Mouse (Mus musculus): ENCODE data around the gene Ano10.

- TF ChIP-seq CTCF (IDR thresholded peaks at IDR 0.05; ENCODE audit: insufficient read depth, low read depth, low read length) (no peak), POLR2A (IDR thresholded peaks at IDR 0.05; ENCODE audit: insufficient read depth, low read depth, low read length) (no peak)
These were observed 155.7 kb downstream of the Ano10 start for GRCm38 (mm10) chr9:122138371-122139029.

All from olfactory bulb, adult 2 months (tissue).